Mouse (Mus musculus): ENCODE data around the gene Sgsm1.

- TF ChIP-seq CTCF (IDR thresholded peaks at IDR 0.05; ENCODE audit: low read depth, low read length), result no peak
- no peak for TF ChIP-seq POLR2A (IDR thresholded peaks at IDR 0.05; ENCODE audit: insufficient read depth, low read length)
- no peak for TF ChIP-seq EP300 (IDR thresholded peaks at IDR 0.05; ENCODE audit: insufficient read depth, low read depth, low read length)
These were observed 24.5 kb downstream of the Sgsm1 start for GRCm38 (mm10) chr5:113286048-113286447.

All from ES-Bruce4 (cell line).